Mouse (Mus musculus): Measurements from ENCODE around the gene Ermard. TPM values are rescaled to one million over a fixed set of nuclear protein-coding genes. Genes with fewer than 3 reads are reported as not detected.

The Ermard gene
- polyA plus RNA-seq, 1 experiment from 2014 or later = 27.4 TPM

DNA sequence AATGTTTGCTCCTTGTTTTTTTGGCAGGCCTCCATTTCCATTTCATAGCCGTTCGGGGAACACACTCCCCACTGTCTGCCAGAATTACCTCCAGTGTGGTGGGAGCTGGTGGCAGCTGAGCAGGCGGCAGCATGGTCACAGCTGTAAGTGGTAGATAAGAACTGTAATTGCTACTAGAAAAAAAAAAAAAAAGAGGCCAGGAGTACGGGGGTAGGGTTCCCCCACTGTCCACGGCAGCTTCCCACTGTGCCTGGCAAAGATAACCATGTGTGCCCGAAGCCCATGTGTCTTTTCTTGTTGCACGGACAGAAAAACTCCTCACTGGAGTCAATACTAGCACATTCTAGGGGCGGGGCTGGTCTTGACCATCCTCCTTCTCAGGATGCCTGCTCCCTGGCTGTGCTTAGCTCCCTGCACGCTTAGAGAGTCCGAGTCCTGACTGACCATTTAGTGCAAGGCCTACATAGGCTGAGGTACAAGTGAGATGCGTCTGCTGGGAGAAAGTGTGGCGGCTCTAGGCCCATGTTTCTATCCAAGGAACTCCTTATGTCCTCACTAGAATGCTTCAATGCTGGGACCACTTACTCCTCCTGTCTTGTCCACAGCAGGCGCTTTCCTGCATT lies 43.3 kb downstream of the Ermard start:
- no peaks in the 10 kb centered on the region for H3K27me3 ChIP-seq (replicated peaks; ENCODE audit: control insufficient read depth, insufficient read depth, low read length)
- no peak for ATAC-seq

DNA sequence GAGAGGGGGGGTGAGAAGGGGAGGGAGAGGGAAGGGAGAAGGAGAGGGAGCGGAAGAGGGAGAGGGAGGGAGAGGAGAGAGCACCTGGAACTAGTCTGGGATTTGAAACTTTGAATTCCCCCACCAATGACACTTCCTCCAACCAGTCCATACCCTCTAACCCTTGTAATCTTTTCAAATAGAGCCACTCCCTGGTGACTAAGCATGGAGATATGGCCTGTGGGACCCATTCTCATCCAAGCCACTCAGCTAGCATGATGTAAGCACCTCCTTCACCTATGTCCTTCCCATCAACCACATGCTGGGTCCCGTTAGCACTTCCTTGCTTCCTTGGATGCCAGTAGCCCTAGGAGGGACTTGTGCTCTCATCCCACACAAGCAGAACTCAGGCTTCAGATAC lies 44.0 kb downstream of the Ermard start:
- Histone ChIP-seq H3K27me3 (replicated peaks; ENCODE audit: control insufficient read depth, insufficient read depth, low read length) (no peaks in the 10 kb centered on the region), H3K9me3 (ENCODE audit: control insufficient read depth) (no peaks in the 10 kb centered on the region), H3K4me3 (ENCODE audit: low read depth, low read length) (no peak overlapping the region), H3K4me2 (replicated peaks; ENCODE audit: low read depth) (no peak overlapping the region), H3K27ac (ENCODE audit: low read depth, low read length) (no peak overlapping the region), H3K9ac (ENCODE audit: low read depth, low read length) (no peak overlapping the region), H3K4me1 (replicated peaks; ENCODE audit: control insufficient read depth, insufficient read depth, low read length) (peaks cover 4% of the 10 kb centered on the region; the same call in 1 of the 2 replicates), H3K36me3 (ENCODE audit: control insufficient read depth, insufficient read depth) (no peaks in the 10 kb centered on the region)
- ATAC-seq = peak; percentile 62; the same call in 1 of the 2 replicates
- 51% methylated on average over 2 of the region's 2 CpGs for WGBS
- no peak for TF ChIP-seq CTCF (IDR thresholded peaks at IDR 0.05; ENCODE audit: low read depth)

More for the DNA sequence above, 43.3 kb downstream of the Ermard start:
- no peak overlapping the region for H3K4me3 ChIP-seq (ENCODE audit: low read depth, low read length)
- no peak for TF ChIP-seq CTCF (IDR thresholded peaks at IDR 0.05; ENCODE audit: low read depth)
- H3K4me2 ChIP-seq (replicated peaks; ENCODE audit: low read depth) = no peak overlapping the region
- no peaks in the 10 kb centered on the region for H3K9me3 ChIP-seq (ENCODE audit: control insufficient read depth)
- no peak overlapping the region for H3K27ac ChIP-seq (ENCODE audit: low read depth, low read length)
- no peak overlapping the region for H3K9ac ChIP-seq (ENCODE audit: low read depth, low read length)
- WGBS = 54% methylated on average over 13 of the region's 13 CpGs
- H3K4me1 ChIP-seq (replicated peaks; ENCODE audit: control insufficient read depth, insufficient read depth, low read length) = peaks cover 4% of the 10 kb centered on the region; the same call in 1 of the 2 replicates
- H3K36me3 ChIP-seq (ENCODE audit: control insufficient read depth, insufficient read depth) = no peaks in the 10 kb centered on the region

DNA sequence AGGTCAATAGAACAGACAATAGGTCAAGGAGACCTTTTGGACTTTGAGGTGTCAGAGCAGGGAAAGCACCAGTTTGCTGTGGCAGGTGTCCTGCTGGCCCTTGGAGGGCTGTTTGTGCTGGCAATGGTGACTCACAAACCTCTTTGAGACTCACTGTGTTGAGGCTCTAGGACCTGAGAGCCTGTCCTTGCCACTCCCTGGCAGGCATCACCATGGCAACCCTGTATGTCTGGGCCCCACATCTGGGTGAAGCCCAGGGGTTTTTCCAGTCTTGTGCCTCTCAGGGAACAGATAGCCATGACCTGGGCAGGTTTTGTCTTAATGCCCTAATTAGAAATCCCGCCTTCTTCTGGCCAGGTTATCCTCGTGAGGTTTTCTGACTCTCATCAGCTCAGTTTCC lies 47.2 kb downstream of the Ermard start:
- H3K27me3 ChIP-seq (replicated peaks; ENCODE audit: control insufficient read depth, insufficient read depth, low read length) = no peaks in the 10 kb centered on the region
- 18% methylated on average over 2 of the region's 2 CpGs for WGBS
- no peak overlapping the region for H3K27ac ChIP-seq (ENCODE audit: low read depth, low read length)
- no peaks in the 10 kb centered on the region; the same call in 1 of the 2 replicates for H3K4me1 ChIP-seq (replicated peaks; ENCODE audit: control insufficient read depth, insufficient read depth, low read length)
- no peak overlapping the region for H3K9ac ChIP-seq (ENCODE audit: low read depth, low read length)
- no peak overlapping the region for H3K4me3 ChIP-seq (ENCODE audit: low read depth, low read length)
- H3K4me2 ChIP-seq (replicated peaks; ENCODE audit: low read depth) = no peak overlapping the region
- H3K9me3 ChIP-seq (ENCODE audit: control insufficient read depth) = no peaks in the 10 kb centered on the region
- no peaks in the 10 kb centered on the region for H3K36me3 ChIP-seq (ENCODE audit: control insufficient read depth, insufficient read depth)
- no peak for TF ChIP-seq CTCF (IDR thresholded peaks at IDR 0.05; ENCODE audit: low read depth)
- ATAC-seq = peak; percentile 82

DNA sequence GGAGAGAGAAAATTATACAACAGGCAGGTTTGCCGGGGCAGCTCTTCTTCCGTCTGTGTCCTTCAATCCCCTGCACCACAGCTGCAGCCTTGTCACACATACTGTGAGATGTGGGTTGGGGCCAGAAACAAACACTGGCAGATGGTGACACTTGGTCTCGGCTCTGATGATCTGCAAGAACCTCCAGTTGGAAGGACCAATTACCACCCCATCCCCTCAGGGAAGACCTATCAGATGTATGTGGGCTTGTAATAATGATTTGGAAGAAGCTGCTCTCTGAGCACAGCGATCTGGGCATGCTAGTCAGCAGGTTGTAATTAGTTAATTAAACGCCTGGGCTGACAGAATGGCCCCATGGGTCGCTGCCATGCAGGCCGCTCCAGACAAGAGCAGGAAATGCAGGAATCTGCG lies 47.6 kb downstream of the Ermard start:
- ATAC-seq = 0 out of 2 replicates have a peak, but pooled peaks have one; percentile 3
- no peak overlapping the region for H3K4me2 ChIP-seq (replicated peaks; ENCODE audit: low read depth)
- 26% methylated on average over 8 of the region's 8 CpGs for WGBS
- H3K27ac ChIP-seq (ENCODE audit: low read depth, low read length) = no peak overlapping the region
- H3K9me3 ChIP-seq (ENCODE audit: control insufficient read depth) = no peaks in the 10 kb centered on the region
- H3K4me3 ChIP-seq (ENCODE audit: low read depth, low read length) = no peak overlapping the region
- no peaks in the 10 kb centered on the region for H3K27me3 ChIP-seq (replicated peaks; ENCODE audit: control insufficient read depth, insufficient read depth, low read length)
- no peak for TF ChIP-seq CTCF (IDR thresholded peaks at IDR 0.05; ENCODE audit: low read depth)
- H3K36me3 ChIP-seq (ENCODE audit: control insufficient read depth, insufficient read depth) = no peaks in the 10 kb centered on the region
- H3K4me1 ChIP-seq (replicated peaks; ENCODE audit: control insufficient read depth, insufficient read depth, low read length) = no peaks in the 10 kb centered on the region; the same call in 1 of the 2 replicates
- no peak overlapping the region for H3K9ac ChIP-seq (ENCODE audit: low read depth, low read length)

DNA sequence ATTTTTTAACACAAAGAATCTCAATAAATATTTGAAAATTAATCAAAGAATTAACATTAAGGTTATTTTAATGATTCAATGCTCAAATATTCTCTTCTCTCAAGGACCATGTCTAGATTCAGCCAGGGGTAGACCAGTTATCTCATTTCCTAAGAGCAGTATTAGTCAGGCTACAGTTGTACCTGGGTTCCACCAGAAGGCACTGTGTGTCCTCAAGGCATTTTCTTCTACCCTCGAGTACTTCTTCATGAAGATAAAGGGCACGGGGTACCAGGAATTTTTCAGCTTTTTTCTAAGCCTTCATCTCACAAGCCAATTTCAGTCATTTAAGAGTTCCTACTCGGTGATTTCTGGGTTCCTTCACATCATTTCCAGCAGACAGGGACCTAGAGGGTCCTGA lies 50.7 kb downstream of the Ermard start:
- H3K9me3 ChIP-seq (ENCODE audit: control insufficient read depth) = no peaks in the 10 kb centered on the region
- WGBS = 78% methylated on average over 3 of the region's 3 CpGs
- 0 out of 2 replicates have a peak, but pooled peaks have one; percentile 12 for TF ChIP-seq CTCF (IDR thresholded peaks at IDR 0.05; ENCODE audit: low read depth)
- no peak for ATAC-seq
- no peak overlapping the region for H3K4me3 ChIP-seq (ENCODE audit: low read depth, low read length)
- H3K4me2 ChIP-seq (replicated peaks; ENCODE audit: low read depth) = no peak overlapping the region
- H3K36me3 ChIP-seq (ENCODE audit: control insufficient read depth, insufficient read depth) = no peaks in the 10 kb centered on the region
- H3K27me3 ChIP-seq (replicated peaks; ENCODE audit: control insufficient read depth, insufficient read depth, low read length) = no peaks in the 10 kb centered on the region
- no peak overlapping the region for H3K27ac ChIP-seq (ENCODE audit: low read depth, low read length)
- no peak overlapping the region for H3K9ac ChIP-seq (ENCODE audit: low read depth, low read length)
- H3K4me1 ChIP-seq (replicated peaks; ENCODE audit: control insufficient read depth, insufficient read depth, low read length) = no peaks in the 10 kb centered on the region

DNA sequence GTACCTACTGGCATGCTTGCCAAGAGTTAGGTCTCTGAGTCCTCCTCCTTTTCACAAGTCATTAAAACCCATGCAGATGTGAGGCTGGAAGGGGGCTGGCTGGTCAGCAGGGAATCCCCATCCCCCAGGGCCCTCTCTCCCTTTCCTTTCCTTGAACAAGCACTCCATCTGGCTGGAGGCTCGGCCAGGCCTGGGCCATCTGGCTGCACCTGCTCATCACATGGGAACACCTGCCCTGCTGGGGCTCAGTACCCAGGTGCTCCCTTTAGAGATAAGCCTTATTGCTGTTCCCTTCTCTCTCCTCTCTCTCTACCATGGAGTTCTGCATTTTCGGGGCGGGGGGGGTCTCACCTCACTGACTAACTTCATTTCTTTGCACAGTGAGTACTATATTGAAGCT lies 52.5 kb downstream of the Ermard start:
- H3K36me3 ChIP-seq (ENCODE audit: control insufficient read depth, insufficient read depth) = no peaks in the 10 kb centered on the region
- no peak for TF ChIP-seq CTCF (IDR thresholded peaks at IDR 0.05; ENCODE audit: low read depth)
- H3K4me1 ChIP-seq (replicated peaks; ENCODE audit: control insufficient read depth, insufficient read depth, low read length) = 0 out of 2 replicates have a peak, but pooled peaks cover 7% of the 10 kb centered on the region
- H3K9ac ChIP-seq (ENCODE audit: low read depth, low read length) = no peak overlapping the region
- WGBS = 23% methylated on average over 3 of the region's 3 CpGs
- no peaks in the 10 kb centered on the region for H3K9me3 ChIP-seq (ENCODE audit: control insufficient read depth)
- ATAC-seq = peak; percentile 74
- H3K4me2 ChIP-seq (replicated peaks; ENCODE audit: low read depth) = no peak overlapping the region
- H3K4me3 ChIP-seq (ENCODE audit: low read depth, low read length) = no peak overlapping the region
- no peaks in the 10 kb centered on the region for H3K27me3 ChIP-seq (replicated peaks; ENCODE audit: control insufficient read depth, insufficient read depth, low read length)
- no peak overlapping the region for H3K27ac ChIP-seq (ENCODE audit: low read depth, low read length)
